Mouse (Mus musculus) 416B (cell line): ENCODE measurements at regions not wholly inside any gene's neighbourhood (a gene's known extent, or its start where the extent isn't known, plus 50 kb on each side); places are given as distances from the start of the nearest gene placed in this dataset.

Experiments
- DNase-seq: peaks from one replicate; pipeline ENCODE4 v3.0.0; 2011; ENCODE audit warnings: low read depth

DNA sequence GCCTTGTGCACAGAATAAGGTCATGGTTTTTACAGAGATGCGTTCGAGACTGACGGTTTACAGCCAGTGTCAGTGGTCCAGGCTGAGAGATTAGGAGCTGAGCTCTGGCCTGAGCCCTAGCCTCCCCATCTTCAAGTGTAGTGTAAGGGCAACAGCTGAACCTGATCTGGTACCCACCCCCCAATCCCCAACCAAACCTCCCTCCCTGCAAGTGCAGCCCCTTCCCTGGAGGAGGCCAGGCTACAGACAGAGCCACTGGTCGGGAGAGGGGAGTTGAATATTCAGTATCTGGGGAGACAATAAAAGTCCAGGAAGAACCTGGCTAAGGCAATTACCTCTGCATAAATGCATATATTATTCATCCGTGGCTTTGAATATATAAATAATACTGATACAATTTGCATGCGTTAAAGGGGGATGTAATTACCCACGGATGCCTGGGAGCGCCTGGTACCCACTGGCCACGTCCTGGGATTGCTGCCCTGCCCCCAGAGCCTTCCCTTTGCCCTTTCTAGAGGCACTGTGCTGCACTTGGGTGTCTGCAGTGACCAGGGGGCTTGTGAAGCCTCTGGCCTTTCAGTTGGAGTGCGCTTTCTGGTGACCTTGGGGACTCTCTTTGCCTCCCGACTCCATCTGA lies 95.5 kb upstream of the Mvb12b start:
- no peak for DNase-seq

GRCm38 (mm10) chr2:33981936-33982335 lies 94.2 kb upstream of the Mvb12b start:
- DNase-seq = no peak

GRCm38 (mm10) chr2:33981321-33981720 lies 93.6 kb upstream of the Mvb12b start:
- no peak for DNase-seq

- no peak for DNase-seq
Observed at GRCm38 (mm10) chr2:33980884-33981283, 93.1 kb upstream of the Mvb12b start.

- peak; percentile 47 for DNase-seq
Observed at GRCm38 (mm10) chr2:33979276-33979675, 91.5 kb upstream of the Mvb12b start.

- peak; percentile 68 for DNase-seq
Observed at GRCm38 (mm10) chr2:33978550-33978949, 90.8 kb upstream of the Mvb12b start.

GRCm38 (mm10) chr2:33977576-33978352 lies 90.0 kb upstream of the Mvb12b start:
- DNase-seq = no peak

- DNase-seq = no peak
Observed at GRCm38 (mm10) chr2:33977151-33977550, 89.4 kb upstream of the Mvb12b start.

GRCm38 (mm10) chr2:33976183-33976582 lies 88.4 kb upstream of the Mvb12b start:
- DNase-seq = no peak

- peak; percentile 42 for DNase-seq
Observed at GRCm38 (mm10) chr2:33975423-33976127, 87.8 kb upstream of the Mvb12b start.

DNA sequence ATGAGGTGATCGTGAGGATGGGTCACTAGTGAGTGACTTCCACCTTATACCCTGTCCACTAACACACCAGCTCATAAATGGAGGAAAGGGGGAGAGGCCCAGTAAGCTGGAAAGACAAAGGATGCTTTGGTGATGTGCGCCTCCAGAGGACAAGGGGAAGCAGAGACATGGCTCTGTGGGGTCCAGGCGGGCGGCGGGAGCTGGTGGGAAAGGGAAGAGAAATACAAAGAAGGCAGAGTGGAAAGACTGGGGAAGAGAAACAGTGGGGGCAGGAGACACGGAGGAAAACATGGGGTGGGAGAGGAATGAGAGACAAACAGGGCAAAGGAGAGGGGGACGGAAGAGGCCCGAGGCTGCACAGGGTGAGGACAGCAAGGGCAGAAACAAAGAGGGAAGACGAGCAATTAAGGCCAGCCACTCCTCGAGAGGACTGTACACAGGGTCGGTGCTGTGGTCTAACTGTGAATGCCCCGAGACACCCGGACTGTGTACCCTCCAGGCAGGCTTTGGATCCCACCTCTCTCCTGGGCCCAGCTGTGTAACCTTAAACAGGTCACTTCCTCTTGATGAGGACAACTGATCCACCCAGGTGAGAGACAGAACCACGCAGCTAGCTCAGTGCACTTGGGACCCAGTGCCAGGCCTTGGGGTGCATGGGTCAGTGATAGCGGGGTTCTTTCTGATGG lies 87.1 kb upstream of the Mvb12b start:
- no peak for DNase-seq

GRCm38 (mm10) chr2:33974031-33974430 lies 86.3 kb upstream of the Mvb12b start:
- DNase-seq = no peak

- DNase-seq = peak; percentile 74
Observed at GRCm38 (mm10) chr2:33973213-33973834, 85.6 kb upstream of the Mvb12b start.

DNA sequence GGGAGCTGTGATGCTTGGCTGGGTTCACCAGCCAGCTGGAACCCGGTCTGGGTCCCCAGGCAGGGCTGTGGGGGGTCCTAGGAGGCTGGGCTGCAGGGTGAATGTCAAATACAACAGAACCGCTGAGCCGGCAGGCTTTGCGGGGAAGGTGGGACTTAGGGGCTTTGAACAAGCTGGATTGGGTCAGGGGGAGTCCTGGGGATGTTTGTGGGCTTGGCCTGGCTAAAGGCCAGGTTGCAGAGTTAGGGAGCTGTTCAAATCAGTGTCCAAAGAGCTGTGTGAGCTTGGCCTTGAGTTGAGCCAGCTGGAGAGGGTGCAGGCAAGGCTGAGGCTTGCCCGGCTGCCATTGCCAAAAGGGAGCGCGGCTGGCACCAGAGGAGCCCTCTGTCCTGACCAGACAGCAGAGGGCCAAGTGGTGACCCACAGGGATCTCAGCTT lies 79.3 kb upstream of the Mvb12b start:
- DNase-seq = no peak

GRCm38 (mm10) chr2:33966389-33966983 lies 78.7 kb upstream of the Mvb12b start:
- no peak for DNase-seq

DNA sequence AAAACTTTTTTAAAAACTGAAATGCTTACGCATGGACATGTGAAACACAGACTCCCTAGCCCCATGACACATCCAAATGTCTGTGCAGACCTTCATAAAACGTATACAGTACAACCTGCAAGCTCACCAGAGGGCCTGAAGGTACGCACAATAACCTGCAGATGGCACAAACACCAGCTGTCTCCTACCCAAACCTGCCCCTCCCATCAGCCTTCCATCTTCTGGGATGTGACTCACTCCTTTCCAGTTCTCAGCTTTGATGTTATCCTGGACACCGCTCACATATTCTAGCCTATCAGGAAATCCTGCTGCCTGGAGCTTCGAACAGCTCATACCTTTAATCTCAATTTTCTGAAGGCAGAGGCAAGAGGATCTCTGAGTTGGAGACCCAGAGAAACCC lies 76.3 kb upstream of the Mvb12b start:
- DNase-seq = peak; percentile 43

DNA sequence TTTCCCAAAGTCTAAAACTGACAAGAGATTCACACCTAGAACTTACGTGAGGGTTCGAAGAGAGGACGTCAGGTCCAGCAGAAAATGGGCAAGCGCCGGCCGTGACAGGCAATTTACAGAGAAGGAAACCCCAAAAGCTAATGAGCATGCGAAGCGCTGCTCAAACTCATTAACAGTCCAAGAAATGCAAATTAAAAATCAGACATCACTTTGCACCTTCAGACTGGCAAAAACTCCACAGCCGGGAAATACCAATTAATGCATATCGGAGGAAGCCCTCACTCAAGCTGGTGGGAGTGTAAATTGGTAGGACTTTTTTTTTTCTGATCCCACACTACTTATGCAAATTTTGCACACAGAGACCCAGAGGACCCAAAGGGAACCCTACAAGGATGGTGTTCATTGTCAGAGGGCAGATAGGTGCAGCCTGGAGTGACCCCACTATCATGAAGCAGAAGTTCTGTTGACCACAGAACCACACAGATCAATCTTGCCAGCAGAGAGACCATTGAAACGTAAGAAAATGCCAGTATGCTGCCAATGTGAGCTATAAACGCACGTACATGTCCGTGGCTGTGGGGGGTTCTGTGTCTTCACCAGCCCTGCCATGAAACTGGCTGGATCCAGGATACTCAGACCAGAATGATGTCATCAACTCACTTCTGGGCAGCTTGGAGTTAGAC lies 74.8 kb upstream of the Mvb12b start:
- DNase-seq = no peak

- DNase-seq = no peak
Observed at GRCm38 (mm10) chr2:33961566-33961965, 73.8 kb upstream of the Mvb12b start.

DNA sequence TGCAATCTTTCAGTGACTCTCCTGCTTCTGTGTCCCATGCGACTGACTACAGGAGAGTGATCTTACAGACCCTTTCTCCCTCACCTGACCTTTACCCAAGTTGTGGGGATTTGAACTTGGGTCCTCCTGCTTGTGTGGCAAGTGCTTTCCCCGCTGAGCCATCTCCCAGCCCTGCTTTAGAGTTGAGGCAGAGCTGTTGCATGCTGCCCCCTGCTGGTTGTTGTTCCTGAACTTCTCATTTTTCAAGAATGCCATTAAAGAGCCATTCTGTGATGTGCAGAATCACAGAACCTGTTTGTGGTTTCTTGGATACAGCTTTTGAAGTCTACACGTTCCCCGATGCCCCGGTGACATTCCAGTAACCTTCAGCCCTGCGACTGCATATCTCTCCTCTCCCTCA lies 70.0 kb upstream of the Mvb12b start:
- DNase-seq = peak; percentile 83

GRCm38 (mm10) chr2:33944301-33944700 lies 56.6 kb upstream of the Mvb12b start:
- peak; percentile 61 for DNase-seq

DNA sequence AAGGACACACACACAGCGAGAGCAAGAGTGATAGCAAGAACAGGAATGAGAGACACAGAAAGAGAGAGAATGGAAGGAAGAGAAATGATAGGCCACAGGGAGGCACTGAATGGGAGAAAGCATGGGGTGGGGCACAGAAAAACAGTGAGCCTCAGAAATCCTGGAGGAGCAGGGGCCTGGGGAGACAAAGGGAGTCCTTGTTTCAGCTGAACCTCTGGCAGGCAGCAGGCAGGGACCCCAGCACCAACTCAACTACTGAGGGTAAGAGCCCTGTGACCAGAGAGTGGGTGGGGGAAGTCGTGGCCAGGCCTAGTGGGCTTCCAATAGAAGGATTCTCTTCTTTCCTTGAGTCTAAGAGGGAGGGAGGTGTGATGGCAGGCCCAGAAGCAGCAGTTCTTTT lies 54.3 kb upstream of the Mvb12b start:
- DNase-seq = no peak
